Mouse (Mus musculus) cerebellum, postnatal 4 days (tissue): ENCODE data around the gene Gtf2ird2.

Experiments
- DNase-seq, 2 experiments: peaks; one replicate each; pipeline ENCODE4 v3.0.0; 2022; ENCODE audit warnings: low spot score in 2 of 2, mixed read lengths in 1 of 2

Gene Gtf2ird2

DNA sequence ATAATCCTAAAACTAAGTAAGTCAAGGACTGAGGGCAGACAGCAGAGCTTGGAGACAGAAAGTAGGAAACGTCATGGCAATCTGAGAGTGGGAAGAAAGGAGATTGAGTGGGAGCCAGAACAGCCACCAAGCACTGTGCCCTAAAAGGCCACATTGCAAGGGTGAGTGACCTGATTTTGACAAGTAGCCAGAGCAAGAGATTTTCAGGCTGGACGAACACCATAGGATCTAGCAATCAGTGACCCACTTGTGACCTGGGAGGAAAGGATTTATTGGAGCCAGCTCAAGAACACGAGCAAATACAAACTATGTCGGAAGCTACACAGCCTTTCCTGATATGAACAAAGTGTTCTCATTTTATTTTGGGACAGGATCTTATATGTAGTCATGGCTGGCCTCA lies 1.1 kb upstream of the Gtf2ird2 start:
- no peak for DNase-seq

DNA sequence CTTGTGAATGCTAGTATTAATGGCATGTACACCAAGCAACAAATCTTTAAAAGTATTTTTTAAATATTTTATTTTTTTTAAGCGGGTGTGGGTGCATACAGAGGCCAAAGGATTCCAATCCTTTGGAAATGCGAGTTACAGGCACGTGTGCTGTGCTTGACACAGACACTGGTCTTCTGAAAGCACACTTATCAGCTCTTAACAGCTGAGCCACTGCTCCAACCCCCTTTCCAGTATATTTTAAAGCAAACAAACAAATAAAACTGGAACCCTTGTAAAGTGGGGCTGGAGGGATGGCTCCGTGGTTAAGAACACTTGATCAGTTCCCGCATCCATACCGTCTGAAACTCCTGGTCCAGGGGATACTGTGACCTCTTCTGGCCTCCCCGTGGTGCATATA lies 657 bp upstream of the Gtf2ird2 start:
- no peak for DNase-seq

DNA sequence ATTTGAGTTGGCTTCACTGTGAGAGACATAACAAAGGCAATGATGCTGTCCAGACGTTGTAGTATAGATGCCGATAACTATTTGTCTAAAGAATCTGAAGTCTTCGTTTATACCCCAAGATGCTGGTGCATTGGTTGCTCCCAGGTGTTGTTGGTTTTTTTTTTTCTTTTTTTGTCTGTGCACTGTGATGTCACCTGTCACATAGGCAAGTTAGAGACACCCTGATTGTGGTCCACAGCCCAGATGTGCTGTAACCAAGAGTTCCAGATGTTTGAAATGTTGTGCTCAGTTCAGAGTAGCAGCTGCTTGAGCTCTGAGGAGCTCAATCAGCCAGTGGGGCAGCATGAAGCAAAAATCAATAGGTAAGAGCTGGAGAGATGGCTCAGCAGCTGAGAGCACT lies 2.2 kb downstream of the Gtf2ird2 start:
- DNase-seq: no peak

DNA sequence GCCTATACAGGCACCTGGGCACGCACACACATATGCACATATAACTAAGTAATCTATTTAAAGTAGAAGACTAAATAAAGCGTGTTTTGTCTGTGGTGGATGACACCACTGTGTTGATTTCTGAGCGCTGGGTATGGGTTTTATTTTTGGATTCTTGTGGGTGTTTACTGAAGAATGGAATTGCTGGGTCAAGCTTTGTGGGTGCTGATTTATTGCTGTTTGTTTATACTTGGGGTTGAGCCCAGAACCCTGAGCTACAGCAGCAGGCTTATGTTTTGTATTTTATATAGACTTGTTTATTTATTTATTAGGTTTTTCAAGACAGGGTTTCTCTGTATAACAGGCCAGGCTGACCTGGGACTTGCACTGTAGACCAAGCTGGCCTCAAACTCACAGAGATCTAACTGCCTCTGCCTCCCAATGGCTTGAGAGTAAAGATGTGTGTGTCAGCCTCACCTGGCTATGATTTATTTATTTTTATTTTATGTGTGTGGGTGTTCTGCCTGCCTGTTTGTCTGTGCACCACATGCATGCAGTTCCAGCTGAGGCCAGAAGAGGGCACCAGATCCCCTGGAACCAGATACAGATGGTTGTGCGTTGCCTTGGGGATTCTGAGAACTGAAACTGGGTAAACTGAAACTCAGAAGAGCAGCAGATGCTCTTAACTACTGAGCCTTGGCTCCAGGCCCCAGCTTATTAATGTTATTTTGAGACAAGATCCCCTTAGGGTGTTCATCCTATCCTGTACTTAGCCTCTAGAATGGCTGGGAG lies 3.3 kb downstream of the Gtf2ird2 start:
- DNase-seq: peak in 1 of 2 experiments; percentile 61

DNA sequence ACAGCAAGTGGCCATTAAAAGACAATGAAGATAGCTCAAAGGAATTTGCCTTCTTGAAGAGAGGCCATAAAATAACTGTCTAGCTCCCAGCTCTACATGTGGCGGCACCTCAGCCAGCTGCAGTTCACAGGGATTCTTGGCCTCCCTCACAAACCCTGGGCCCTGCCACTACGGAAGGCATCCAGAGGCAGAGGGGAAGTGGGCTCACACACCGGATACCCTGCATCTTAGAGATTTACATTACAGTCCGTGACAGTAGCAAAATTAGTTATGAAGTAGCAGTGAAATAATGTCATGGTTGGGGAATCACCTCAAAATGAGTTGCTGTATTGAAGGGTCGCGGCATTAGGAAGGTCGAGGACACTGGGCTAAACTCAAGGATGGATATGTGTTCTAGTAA lies 4.8 kb downstream of the Gtf2ird2 start:
- no peak for DNase-seq

DNA sequence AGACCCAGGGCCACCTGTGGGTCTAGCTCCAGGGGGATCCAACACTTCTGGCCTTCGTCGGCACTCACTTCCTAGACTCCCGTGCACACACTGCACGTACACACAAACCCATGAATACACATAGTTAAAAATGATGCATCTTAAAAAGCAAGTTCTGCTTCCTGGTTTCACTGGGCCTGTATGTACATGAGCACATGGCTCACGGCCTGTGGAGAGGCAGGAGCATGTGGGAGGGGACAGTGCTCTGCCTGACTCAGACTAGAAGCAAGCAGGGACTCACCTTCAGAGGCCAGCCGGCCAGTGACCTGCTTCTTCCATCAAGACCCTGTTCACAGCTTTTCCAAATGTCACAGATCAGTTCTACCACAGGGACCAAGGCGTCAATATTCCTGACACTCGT lies 9.8 kb downstream of the Gtf2ird2 start:
- no peak for DNase-seq

DNA sequence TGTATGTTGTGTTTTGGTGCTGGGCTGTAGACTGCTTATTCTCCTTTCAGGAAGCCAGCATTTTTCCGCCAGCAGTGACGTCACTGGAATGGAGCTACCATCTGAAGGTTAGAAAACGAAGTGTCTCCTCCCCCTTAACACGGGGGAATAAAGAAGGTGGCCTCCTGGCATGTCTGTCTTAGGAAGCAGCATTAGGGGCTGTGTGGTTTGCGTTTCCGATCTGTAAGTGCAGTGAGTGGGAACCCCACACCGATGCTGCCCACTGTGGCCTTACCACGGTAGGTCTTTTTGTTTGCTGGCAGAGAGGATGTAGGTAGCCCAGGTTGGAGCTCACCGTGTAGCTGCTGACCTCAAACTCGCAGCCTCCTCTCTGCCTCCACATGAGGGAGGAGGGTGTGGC lies 22.9 kb downstream of the Gtf2ird2 start:
- DNase-seq: no peak

DNA sequence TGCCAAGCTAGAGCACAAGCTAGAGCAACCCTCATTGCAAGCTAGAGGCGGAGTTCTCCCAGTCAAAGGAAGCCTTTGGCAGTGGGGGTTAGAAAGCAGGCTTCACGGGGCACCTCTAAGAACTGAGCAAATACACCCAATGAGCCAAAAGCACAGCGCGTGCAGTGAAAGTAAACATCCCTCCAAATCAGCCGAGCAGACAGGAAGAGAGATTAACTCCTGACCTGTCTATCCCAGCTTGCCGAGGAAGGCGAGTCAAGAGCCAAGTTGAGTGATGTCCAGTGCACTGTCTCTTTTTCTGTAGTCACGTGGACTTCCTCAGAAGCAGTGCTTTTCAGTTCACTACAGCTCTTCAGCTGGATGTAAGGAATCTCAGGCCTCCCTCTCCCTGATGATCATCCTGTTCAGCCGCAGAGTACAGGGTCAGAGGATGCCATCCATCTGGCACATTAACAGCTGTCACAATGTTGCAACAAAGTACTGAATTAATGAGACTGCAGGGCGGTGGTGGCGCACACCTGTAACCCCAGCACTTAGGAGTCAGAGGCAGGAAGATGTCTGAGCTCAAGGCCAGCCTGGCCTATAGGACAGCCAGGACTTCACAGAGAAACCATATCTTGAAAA lies 26.2 kb downstream of the Gtf2ird2 start:
- no peak for DNase-seq

DNA sequence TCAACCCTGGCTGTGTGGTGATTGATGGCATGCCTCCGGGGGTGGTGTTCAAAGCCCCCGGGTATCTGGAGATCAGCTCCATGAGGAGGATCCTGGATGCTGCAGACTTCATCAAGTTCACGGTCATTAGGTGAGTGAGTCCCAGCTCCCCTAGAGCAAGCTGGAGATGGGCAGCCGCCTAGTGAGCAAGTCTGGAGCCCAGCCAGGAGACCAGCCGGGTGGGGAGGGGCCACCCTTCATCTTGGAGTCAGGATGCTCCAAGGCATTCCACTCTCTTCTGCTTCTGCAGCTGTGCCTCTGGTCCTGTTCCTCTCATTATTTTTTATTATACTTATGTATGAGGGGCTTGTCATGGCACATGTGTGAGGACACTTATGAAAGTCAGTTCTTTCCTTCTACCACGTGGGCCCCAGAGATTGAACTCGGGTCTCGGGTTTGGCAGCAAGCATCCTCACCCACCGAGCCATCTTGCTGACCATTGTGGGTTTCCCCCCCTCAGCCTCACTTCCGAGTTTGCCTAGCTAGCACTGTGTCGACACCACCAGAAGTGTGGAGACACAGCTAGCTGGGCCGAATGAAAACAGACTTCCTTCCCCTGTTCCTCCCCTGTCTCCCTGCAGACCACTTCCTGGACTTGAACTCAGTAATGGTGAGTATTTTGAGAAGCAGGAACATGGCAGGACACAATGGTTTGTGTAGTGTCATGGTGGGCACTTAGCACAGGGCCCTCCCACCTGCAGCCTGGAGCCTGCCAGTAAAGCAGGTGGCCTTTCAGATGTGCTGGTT lies 30.4 kb downstream of the Gtf2ird2 start:
- DNase-seq: peak in 1 of 2 experiments; percentile 32

DNA sequence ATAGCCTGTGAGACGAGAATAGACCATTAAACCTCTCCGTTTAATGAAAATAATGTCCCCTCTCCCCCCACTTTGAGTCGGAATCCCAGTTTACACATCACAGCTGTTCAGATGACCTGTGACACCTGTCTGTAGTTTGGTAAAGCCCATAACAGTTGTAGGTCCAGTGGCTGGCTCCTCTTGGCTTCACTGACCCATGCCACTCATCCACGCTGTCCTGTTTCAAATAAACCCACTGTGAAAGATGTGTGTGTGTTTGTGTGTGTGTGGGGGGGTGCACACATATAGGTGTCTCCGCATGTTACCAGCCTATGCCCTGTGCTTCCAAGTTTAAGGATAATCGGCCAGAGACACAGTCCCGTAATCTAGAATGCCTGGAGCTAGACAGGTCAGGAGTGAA lies 34.1 kb downstream of the Gtf2ird2 start:
- DNase-seq: no peak

DNA sequence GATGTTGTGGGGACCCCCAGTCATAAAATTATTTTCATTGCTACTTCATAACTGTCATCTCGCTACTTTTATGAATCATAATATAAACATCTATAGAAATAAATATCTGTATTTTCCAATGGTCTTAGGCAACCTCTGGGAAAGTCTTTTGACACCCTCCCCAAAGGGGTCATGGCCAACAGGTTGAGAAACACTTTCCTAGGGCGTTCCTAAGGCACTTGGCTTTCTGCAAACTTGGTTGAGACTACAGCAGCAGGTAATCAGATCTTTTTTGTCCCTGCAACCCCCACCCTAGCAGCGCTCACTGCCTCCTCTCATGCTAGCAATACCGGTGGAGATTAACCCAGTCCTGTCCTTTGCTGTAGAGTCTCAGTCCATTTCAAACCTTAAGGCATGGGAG lies 37.5 kb downstream of the Gtf2ird2 start:
- DNase-seq: no peak

DNA sequence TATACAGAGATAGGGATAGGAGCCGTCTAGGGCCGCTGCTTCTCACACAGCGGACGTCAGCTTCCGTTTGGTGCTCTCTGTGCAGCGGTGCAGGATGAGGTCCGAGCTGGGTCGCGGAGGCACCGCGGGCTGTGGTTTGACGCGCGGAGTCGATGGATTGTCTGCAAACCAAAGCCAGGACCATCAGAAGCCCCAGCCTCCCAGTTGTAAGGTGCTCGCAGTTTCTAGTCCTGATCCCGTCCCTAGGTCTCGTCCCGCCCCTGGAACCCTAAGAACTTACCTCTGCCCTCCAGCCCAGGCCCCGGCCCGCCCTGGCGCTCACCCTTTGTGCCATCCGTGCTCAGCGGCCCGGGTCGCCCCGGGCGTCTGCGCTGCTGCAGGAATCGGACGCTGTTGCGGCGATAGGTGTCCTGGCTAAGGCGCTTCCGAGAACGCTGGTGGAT lies 37.9 kb downstream of the Gtf2ird2 start:
- DNase-seq: no peak

DNA sequence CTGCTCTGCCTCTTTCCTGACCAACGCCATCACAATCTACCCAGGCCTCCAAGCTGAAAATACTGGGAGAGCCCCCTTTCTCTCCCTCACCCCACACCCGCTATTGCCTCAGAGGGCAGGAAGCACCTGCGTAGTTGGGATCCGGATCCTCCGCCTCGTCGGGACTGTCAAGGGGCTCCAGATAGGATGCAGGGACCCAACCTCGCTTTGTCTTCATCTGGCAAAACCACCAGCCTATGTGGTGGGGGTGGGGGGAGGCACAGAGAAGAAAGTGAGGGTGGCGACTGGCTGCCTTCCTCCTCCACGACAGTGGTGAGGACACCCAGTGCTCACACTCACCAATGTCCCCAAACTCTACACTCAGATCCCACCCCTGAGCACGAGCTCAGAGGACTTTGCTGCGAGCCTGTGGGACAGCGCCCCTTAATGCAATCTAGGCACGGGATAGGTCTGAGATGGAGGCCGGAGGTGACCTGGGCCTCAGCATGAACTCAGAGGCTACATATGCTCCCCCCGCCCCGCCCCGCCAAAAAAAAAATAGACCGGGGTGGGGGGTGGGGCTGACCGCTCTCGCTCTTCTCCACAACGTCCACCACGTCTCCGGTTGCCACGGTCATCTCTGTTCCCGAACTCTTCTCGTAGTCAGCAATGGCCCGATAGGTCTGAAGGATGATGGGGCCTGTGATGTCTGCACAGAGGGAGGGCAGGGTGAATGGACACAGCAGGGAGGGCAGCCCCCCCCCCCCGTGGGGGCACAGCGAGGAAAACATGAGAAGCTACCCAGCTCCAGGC lies 41.5 kb downstream of the Gtf2ird2 start:
- DNase-seq: no peak

DNA sequence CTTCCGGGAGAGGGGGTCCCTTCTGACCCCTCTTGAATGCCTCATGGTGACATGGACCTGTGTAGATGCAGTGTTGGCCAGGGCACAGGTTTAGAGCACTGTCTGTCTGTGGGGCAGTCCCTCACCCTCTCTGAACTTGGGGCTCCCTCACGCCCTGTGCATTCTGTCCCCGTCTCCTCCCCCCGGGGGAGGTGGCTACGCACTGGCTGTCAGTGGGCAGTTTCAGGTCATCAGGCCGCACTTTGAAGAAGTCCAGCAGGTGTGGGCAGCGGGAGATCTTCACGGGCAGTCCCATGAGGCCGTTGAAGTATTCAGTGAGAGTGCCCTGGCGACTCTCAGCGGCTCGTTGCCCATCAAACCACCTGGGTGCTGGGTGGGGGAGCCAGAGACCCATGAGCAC lies 43.1 kb downstream of the Gtf2ird2 start:
- no peak for DNase-seq

DNA sequence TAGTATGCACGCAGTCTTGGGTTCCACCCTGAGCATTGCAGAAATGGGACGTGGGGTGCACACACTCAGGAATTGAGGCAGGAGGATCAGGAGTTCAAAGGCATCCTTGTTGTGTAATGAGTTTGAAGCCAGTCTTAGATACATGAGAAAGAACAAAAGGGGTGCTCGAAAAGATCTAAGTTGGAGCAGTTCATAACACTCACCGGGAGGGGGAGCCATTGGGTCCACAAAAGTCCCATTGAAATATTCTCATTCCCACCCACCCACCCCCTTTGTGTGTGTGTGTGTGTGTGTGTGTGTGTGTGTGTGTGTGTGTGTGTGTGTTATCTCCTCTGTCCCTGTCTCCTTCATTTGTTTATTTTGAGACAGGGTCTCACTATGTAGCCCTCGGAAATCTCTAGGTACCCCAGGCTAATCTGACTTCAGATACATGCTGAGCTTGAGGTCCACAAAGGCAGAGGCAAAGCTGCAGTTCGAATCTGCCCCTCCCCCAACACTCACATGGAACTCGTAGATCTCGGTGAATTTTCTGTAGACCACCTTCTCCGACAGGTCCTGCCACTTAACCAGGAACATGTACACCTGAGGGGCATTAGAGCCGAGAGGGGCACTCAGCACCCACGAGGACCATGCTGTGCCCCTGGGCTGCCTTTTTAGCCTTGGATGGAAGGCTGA lies 43.9 kb downstream of the Gtf2ird2 start:
- no peak for DNase-seq

DNA sequence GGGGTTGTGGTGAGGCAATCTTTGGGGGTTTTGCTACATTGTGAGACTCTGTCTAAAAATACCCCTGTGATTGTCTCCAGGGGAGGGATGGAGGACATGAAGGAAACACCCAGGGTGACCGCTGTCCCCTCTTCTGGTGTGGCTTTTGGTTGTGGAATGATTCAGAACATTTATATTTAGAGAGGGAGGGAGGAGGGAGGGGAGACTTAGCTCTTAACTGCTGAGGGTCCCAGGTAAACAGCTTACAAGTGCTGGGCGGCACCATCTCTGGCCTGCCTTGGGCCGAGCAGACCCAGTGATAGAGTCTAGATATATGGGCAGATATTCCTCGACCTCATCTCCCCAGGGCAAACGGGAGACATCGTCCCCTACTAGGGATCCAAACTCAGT lies 44.4 kb downstream of the Gtf2ird2 start:
- no peak for DNase-seq

DNA sequence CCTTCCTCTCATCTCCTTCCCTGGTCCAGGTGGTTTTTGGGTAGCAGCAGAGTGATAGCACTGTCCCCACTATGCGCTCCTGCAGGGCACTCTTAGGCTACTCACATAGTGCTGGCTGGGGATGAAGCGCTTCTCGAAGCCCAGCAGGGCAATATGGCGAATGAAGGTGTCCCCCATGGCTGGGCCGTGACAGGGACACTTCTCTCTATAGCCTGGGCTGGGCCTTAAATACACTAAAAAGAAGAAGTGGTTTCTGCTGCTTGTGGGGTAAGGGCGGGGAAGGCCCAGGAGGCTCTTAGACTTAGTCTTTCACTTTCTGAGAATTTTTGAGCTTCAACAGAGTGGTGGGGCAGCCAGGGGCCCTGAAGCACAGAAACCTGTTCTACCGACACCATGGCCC lies 45.6 kb downstream of the Gtf2ird2 start, which contains the start of gene Ncf1:
Gene Ncf1, minus strand, starts transcription at position 235 of the 400 bp plus-strand sequence.
- no peak for DNase-seq

DNA sequence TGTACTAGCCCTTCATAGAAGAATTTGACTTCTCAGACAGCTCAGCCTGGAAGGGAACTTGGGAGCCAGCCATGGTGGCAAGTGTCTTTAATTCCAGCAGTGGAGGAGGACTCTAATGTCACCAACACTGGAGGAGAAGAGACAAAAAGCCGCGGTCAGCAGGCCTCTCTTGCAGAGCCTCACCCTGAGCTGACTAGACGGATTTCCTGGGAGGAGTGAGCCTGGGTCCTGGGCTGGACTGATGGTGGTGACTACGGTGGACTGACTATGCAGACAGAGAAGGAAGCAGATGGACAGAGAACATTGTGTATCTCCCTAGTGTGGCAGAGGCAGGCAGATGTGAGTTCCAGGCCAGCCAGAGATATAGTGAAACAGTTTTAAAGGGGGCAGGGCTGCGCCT lies 47.6 kb downstream of the Gtf2ird2 start:
- DNase-seq: no peak

DNA sequence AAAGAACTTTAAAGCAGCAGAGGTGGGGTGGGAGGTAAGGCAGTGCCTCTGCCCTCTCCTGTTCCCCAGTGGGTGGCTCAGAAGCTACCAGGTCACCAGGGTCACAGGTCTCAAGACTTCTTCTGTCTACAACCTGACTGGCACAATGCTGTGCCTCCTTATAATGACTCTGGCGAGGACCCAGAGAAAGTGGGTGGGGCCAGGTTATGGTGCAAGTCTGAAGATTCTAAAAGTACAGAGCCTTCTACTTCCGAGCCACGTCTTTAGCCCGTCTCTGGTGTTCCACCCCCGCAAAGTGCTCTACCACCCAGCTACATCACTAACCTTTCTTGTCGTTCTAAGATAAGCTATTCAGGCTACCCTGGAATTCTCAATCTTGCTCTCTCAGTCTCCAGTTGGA lies 48.3 kb downstream of the Gtf2ird2 start:
- DNase-seq: no peak

DNA sequence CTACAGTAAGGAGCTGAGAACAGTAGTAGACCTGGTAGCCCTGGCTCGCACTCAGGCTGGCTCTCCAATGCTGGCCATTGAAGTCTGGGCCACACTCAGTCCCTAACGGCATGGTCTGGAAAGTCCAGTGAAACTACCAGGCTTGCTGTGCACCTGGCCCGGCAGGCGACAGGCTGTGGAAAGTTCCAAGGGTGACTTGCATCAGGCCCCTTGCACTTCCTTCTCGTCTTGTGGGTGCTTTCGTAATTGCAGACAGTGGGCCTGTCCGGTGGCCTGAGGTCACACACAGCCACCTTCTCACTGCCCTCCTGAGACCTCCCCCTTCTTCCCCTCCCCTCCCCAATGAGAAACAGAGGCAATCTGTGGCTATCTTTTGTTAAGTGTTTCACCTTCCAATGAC lies 48.7 kb downstream of the Gtf2ird2 start:
- DNase-seq: no peak

DNA sequence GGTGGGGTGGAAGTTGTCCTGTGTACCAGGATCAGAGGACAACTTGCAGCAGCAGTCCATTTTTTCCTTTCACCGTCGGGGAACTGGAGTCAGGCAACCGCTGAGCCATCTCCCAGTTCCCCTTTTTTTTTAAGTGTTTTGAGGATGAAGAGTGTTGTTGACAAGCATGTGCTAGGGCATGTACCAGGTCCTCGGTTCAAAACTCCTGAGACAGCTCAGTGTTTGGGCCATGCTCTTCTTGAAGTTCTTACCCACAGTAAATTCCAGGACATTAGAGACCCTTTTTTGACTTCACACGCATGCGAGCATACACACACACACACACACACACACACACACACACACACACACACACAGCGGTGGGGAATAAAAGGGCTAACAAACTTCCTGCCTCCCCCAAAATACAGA lies 49.4 kb downstream of the Gtf2ird2 start:
- DNase-seq: no peak
